Mouse (Mus musculus): Measurements from ENCODE around the gene Gabbr2. TPM values are rescaled to one million over a fixed set of nuclear protein-coding genes. Genes with fewer than 3 reads are reported as not detected.
A peak's percentile ranks its signal among the peaks of the same experiment; 100 is the strongest.

Gene Gabbr2
- polyA plus RNA-seq, 1 experiment: not detected

DNA sequence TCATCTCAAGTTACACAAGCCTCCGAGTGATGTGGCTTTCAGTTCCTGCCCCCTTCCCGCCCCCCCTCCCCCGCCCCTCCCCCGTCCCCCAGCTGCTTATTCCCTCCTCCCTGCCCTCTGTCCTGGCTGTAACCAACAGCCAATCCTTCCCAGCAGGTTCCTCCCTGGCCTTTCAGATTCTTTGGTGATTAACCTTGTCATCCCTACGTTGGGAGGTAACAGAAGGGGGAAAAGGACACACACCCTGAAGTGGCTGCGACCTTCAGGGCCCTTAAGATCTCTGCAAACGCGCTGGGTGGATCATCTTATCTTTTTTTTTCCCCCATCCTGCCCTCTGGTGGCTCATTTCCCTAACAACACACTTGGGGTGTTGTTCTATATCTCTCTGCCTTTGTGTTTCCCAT is 326.3 kb downstream of the Gabbr2 start:
- Histone ChIP-seq H3K4me3 (replicated peaks) (peak overlapping the region; percentile 82), H3K4me1 (peaks cover 68% of the 10 kb centered on the region), H3K27me3 (replicated peaks) (peaks cover 14% of the 10 kb centered on the region), H3K36me3 (replicated peaks; ENCODE audit: low read length) (no peaks in the 10 kb centered on the region), H3K9me3 (peaks cover 11% of the 10 kb centered on the region)
- TF ChIP-seq FLI1 (IDR thresholded peaks at IDR 0.05; ENCODE audit: low read length) (no peak), GATA1 (IDR thresholded peaks at IDR 0.05; ENCODE audit: borderline replicate concordance, low read length) (no peak)

DNA sequence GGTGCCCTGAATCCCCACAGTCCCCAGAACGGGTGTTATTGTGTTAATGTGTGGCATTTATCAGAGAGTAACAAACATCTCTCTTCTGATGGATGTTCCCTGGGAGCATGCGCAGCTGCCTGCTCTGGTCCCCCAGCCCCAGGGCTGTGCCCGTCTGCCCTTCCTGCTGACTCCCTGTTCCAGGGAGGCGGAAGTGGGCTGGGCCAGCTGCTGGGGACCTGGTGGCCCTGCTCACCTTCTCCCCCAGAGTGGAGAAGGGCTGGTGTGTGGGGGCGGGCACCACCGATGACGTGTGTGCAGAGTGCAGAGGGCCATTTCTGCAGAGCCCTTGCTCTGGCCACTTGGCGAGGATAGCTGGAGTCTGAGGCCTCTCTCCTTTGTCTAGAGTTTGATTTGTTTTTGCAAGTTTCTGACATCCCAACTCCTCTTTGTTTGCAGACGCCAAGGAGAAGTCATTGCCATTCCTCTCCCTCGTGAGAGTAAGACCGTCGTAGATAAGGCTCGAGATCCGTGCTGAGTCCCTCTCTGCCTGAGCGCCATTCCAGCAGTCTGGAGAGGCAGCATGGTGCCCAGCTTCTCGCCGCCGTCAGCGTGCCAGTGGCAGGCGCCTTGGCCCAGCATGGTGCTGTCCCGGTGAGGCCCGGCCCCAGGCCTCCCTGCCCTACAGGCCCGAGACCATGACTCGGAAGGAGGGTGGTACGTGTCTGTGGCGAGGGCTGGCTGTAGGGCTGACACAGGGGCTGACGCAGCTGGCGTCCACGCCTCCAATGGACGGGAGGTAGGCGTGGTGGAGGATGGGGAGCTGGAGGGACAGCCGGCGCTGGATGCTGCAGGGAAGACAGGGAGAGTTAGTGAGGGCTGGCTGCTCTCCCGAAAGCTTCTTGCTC is 327.3 kb downstream of the Gabbr2 start:
- H3K4me1 ChIP-seq: peaks cover 68% of the 10 kb centered on the region
- no peak for TF ChIP-seq GATA1 (IDR thresholded peaks at IDR 0.05; ENCODE audit: borderline replicate concordance, low read length)
- TF ChIP-seq FLI1 (IDR thresholded peaks at IDR 0.05; ENCODE audit: low read length): no peak
- H3K27me3 ChIP-seq (replicated peaks): peaks cover 14% of the 10 kb centered on the region
- peak overlapping the region; percentile 80 for H3K4me3 ChIP-seq (replicated peaks)
- H3K9me3 ChIP-seq: peaks cover 14% of the 10 kb centered on the region
- no peaks in the 10 kb centered on the region for H3K36me3 ChIP-seq (replicated peaks; ENCODE audit: low read length)

DNA sequence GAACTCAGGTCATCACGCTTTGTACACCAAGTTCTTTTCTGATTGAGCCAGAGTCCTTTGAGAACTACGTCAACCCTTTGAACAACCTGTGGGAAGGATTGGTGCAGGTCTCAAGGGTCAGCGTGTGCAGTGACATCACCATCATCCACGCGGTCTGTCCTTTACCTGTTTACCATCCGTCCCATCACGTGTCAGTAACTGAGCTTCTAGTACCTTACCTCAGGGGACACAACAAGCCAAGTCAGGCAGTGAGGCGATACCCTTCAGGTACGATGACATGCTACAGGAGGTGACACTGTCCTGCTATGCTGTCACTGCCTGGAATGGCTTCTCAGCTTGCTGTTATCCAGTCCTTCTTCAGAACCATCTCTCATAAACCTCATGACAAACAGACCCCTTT is 330.2 kb downstream of the Gabbr2 start:
- TF ChIP-seq FLI1 (IDR thresholded peaks at IDR 0.05; ENCODE audit: low read length) (no peak), GATA1 (IDR thresholded peaks at IDR 0.05; ENCODE audit: borderline replicate concordance, low read length) (no peak)
- H3K36me3 ChIP-seq (replicated peaks; ENCODE audit: low read length): no peaks in the 10 kb centered on the region
- H3K4me3 ChIP-seq (replicated peaks): peak overlapping the region; percentile 5
- H3K27me3 ChIP-seq (replicated peaks): peaks cover 14% of the 10 kb centered on the region
- peaks cover 58% of the 10 kb centered on the region for H3K4me1 ChIP-seq
- H3K9me3 ChIP-seq: peaks cover 10% of the 10 kb centered on the region

DNA sequence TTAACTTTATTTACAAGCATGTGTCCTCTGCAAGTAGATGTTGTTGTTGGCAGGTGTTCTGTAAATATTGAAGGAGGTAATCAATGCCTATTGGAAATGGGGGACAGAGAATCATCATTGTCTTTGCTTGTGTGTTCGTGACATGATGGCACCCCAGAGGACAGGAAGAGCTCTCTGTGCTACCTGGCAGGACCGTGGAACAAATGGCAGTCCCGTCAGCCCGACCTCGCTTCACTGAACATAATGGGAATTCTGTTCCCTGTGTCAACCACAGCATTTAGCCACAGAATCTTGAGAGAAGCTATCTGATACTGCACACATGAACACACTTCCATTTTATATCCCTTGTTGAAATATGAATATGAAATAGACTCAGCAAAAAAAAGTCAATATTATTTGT is 332.7 kb downstream of the Gabbr2 start:
- Histone ChIP-seq H3K4me3 (replicated peaks) (no peak overlapping the region), H3K36me3 (replicated peaks; ENCODE audit: low read length) (no peaks in the 10 kb centered on the region), H3K27me3 (replicated peaks) (peaks cover 12% of the 10 kb centered on the region), H3K4me1 (peaks cover 45% of the 10 kb centered on the region), H3K9me3 (peaks cover 10% of the 10 kb centered on the region)
- no peak for TF ChIP-seq FLI1 (IDR thresholded peaks at IDR 0.05; ENCODE audit: low read length)
- TF ChIP-seq GATA1 (IDR thresholded peaks at IDR 0.05; ENCODE audit: borderline replicate concordance, low read length): no peak

DNA sequence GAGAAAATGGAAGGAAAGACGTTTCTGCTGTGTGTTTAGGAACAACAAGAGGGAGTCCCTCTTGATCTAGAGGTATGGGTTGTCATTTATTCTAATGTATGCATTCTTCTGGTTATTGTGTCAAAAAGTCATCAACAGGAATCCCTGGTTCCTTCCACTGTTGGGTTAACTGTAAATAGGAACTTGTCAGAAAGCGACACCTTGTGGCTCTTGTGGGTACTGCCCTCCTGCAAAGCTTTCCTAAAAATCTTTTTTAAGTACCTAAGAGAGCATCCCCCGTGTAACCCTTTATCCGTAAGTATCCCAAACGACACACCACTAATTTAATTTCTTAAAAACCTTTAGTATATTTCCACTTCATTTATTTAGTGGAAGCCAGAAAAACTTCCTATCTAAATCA is 334.6 kb downstream of the Gabbr2 start:
- peaks cover 9% of the 10 kb centered on the region for H3K27me3 ChIP-seq (replicated peaks)
- TF ChIP-seq GATA1 (IDR thresholded peaks at IDR 0.05; ENCODE audit: borderline replicate concordance, low read length): no peak
- no peak for TF ChIP-seq FLI1 (IDR thresholded peaks at IDR 0.05; ENCODE audit: low read length)
- H3K9me3 ChIP-seq: peaks cover 10% of the 10 kb centered on the region
- H3K4me1 ChIP-seq: peaks cover 33% of the 10 kb centered on the region
- H3K36me3 ChIP-seq (replicated peaks; ENCODE audit: low read length): no peaks in the 10 kb centered on the region
- no peak overlapping the region for H3K4me3 ChIP-seq (replicated peaks)

DNA sequence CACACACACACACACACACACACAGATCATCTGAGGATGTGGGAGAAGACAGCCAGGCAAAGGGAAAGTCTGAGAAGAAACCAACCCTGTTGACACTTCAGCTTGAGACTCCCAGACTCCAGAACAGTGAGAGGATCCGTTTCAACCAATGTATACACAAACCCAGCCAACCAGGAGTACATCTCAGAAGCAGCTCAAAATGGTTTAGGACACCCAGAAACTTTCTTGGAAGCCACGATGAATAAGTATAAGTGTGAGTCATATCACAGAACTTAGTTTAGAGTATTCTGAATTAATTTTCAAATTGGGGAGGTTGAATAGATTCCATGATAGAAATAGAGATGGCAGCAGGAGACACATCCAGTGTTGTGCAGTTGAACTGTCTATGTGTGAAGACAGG is 335.7 kb downstream of the Gabbr2 start:
- H3K9me3 ChIP-seq: peaks cover 9% of the 10 kb centered on the region

GRCm38 (mm10) chr4:46655298-46655697 is 336.4 kb downstream of the Gabbr2 start:
- H3K4me1 ChIP-seq: peaks cover 37% of the 10 kb centered on the region
- no peak for TF ChIP-seq GATA1 (IDR thresholded peaks at IDR 0.05; ENCODE audit: borderline replicate concordance, low read length)
- no peak overlapping the region for H3K4me3 ChIP-seq (replicated peaks)
- H3K36me3 ChIP-seq (replicated peaks; ENCODE audit: low read length): no peaks in the 10 kb centered on the region
- 0 out of 2 replicates have a peak, but pooled peaks cover 3% of the 10 kb centered on the region for H3K9me3 ChIP-seq
- H3K27me3 ChIP-seq (replicated peaks): peaks cover 3% of the 10 kb centered on the region

More for the DNA sequence above, 335.7 kb downstream of the Gabbr2 start:
- Histone ChIP-seq H3K27me3 (replicated peaks) (peaks cover 5% of the 10 kb centered on the region), H3K4me3 (replicated peaks) (no peak overlapping the region), H3K36me3 (replicated peaks; ENCODE audit: low read length) (no peaks in the 10 kb centered on the region), H3K4me1 (peaks cover 33% of the 10 kb centered on the region)
- TF ChIP-seq GATA1 (IDR thresholded peaks at IDR 0.05; ENCODE audit: borderline replicate concordance, low read length) (no peak), FLI1 (IDR thresholded peaks at IDR 0.05; ENCODE audit: low read length) (no peak)

GRCm38 (mm10) chr4:46650086-46650753 is 341.5 kb downstream of the Gabbr2 start, which contains the start of gene Tbc1d2:
Gene Tbc1d2 (minus strand): TSS chr4:46650209.
- Histone ChIP-seq H3K4me1 (peaks cover 50% of the 10 kb centered on the region), H3K4me3 (replicated peaks) (peak within 1 kb of the TSS; percentile 98), H3K27me3 (replicated peaks) (peaks cover 3% of the 10 kb centered on the region), H3K36me3 (replicated peaks; ENCODE audit: low read length) (peaks cover 26% of the 10 kb centered on the region), H3K9me3 (no peaks in the 10 kb centered on the region)
- TF ChIP-seq GATA1 (IDR thresholded peaks at IDR 0.05; ENCODE audit: borderline replicate concordance, low read length) (no peak), FLI1 (IDR thresholded peaks at IDR 0.05; ENCODE audit: low read length) (0 out of 2 replicates have a peak, but pooled peaks have one; percentile 41)

- peaks cover 3% of the 10 kb centered on the region for H3K27me3 ChIP-seq (replicated peaks)
- no peak for TF ChIP-seq GATA1 (IDR thresholded peaks at IDR 0.05; ENCODE audit: borderline replicate concordance, low read length)
- no peak for TF ChIP-seq FLI1 (IDR thresholded peaks at IDR 0.05; ENCODE audit: low read length)
Observed at GRCm38 (mm10) chr4:46649161-46649560, 342.5 kb downstream of the Gabbr2 start.

GRCm38 (mm10) chr4:46643676-46644112 is 348.0 kb downstream of the Gabbr2 start:
- TF ChIP-seq FLI1 (IDR thresholded peaks at IDR 0.05; ENCODE audit: low read length): no peak
- no peak for TF ChIP-seq GATA1 (IDR thresholded peaks at IDR 0.05; ENCODE audit: borderline replicate concordance, low read length)
- Histone ChIP-seq H3K36me3 (replicated peaks; ENCODE audit: low read length) (peaks cover 67% of the 10 kb centered on the region), H3K4me1 (peaks cover 72% of the 10 kb centered on the region)

More at GRCm38 (mm10) chr4:46649161-46649560, 342.5 kb downstream of the Gabbr2 start:
- peaks cover 56% of the 10 kb centered on the region for H3K4me1 ChIP-seq
- peaks cover 33% of the 10 kb centered on the region for H3K36me3 ChIP-seq (replicated peaks; ENCODE audit: low read length)
- H3K9me3 ChIP-seq: no peaks in the 10 kb centered on the region
- peak overlapping the region; percentile 98 for H3K4me3 ChIP-seq (replicated peaks)

More at GRCm38 (mm10) chr4:46643676-46644112, 348.0 kb downstream of the Gabbr2 start:
- H3K9me3 ChIP-seq: no peaks in the 10 kb centered on the region
- H3K27me3 ChIP-seq (replicated peaks): no peaks in the 10 kb centered on the region
- H3K4me3 ChIP-seq (replicated peaks): peak overlapping the region; percentile 76

Measured in megakaryocyte, embryonic 14.5 days (primary cell).